In genomic region chr7:143093847-143094246, GRCm38 (mm10) we compare ENCODE assay signal across 23 mouse cellular contexts. TPM values are rescaled to one million over a fixed set of nuclear protein-coding genes. Genes with fewer than 3 reads are reported as not detected.
DNase-seq lines count a peak whose midpoint lies in the region; ATAC-seq and TF ChIP-seq lines count a peak whose summit lies in the region.
"Had no signal": no experiment of that assay in that cellular context is flagged by ENCODE, and none has a peak within 500 bp of the region (broad histone marks: within the 10 kb centered on the region; RNA-seq: fewer than 3 reads in every experiment).

No protein-coding gene starts in this region.

- WGBS in embryonic facial prominence, embryonic 13.5 days: 76% methylated on average over 3 of the region's 3 CpGs
- 82% methylated on average over 3 of the region's 3 CpGs for WGBS in embryonic facial prominence, embryonic 10.5 days
- WGBS in intestine, postnatal 0 days: 62% methylated on average over 3 of the region's 3 CpGs

- H3K9ac ChIP-seq in embryonic facial prominence, embryonic 13.5 days: 0 out of 2 replicates have a peak overlapping the region, but pooled peaks have one; percentile 11
- H3K9ac ChIP-seq in intestine, postnatal 0 days (ENCODE audit: low read depth, low read length): no peak overlapping the region

- peaks cover 10% of the 10 kb centered on the region for H3K4me1 ChIP-seq in embryonic facial prominence, embryonic 13.5 days
- 0 out of 2 replicates have a peak, but pooled peaks cover 5% of the 10 kb centered on the region for H3K4me1 ChIP-seq in embryonic facial prominence, embryonic 10.5 days
- H3K4me1 ChIP-seq in G1E (ENCODE audit: insufficient read depth, low read depth, low read length): no peaks in the 10 kb centered on the region
- no peaks in the 10 kb centered on the region for H3K4me1 ChIP-seq in intestine, postnatal 0 days (replicated peaks; ENCODE audit: control insufficient read depth, insufficient read depth, low read length)

- no peaks in the 10 kb centered on the region for H3K27me3 ChIP-seq in embryonic facial prominence, embryonic 13.5 days
- H3K27me3 ChIP-seq in embryonic facial prominence, embryonic 10.5 days (replicated peaks; ENCODE audit: low read depth, poor library complexity, severe bottlenecking): peaks cover 37% of the 10 kb centered on the region
- H3K27me3 ChIP-seq in G1E (ENCODE audit: insufficient read depth, low read length): peaks cover 20% of the 10 kb centered on the region
- H3K27me3 ChIP-seq in intestine, postnatal 0 days (replicated peaks; ENCODE audit: control insufficient read depth, insufficient read depth, low read length): no peaks in the 10 kb centered on the region
- H3K27me3 ChIP-seq: Patski had no signal

- no peaks in the 10 kb centered on the region for H3K9me3 ChIP-seq in embryonic facial prominence, embryonic 13.5 days
- no peaks in the 10 kb centered on the region for H3K9me3 ChIP-seq in embryonic facial prominence, embryonic 10.5 days
- no peaks in the 10 kb centered on the region for H3K9me3 ChIP-seq in G1E (replicated peaks)
- no peaks in the 10 kb centered on the region for H3K9me3 ChIP-seq in intestine, postnatal 0 days (ENCODE audit: control insufficient read depth)

- H3K36me3 ChIP-seq in embryonic facial prominence, embryonic 13.5 days: no peaks in the 10 kb centered on the region
- no peaks in the 10 kb centered on the region for H3K36me3 ChIP-seq in embryonic facial prominence, embryonic 10.5 days (replicated peaks)
- no peaks in the 10 kb centered on the region for H3K36me3 ChIP-seq in G1E (replicated peaks)
- H3K36me3 ChIP-seq in intestine, postnatal 0 days (ENCODE audit: control insufficient read depth, insufficient read depth): no peaks in the 10 kb centered on the region

- no peak for DNase-seq in embryonic facial prominence, embryonic 10.5 days (ENCODE audit: low spot score)
- peak; percentile 91 for DNase-seq in heart, adult 11 months
- DNase-seq in heart, adult 18-20 months: no peak
- peak; percentile 1 for DNase-seq in ovary, postnatal 10 days (ENCODE audit: low spot score)
- no peak for DNase-seq in ovary, postnatal 14 days (ENCODE audit: low spot score)
- DNase-seq in G1E (ENCODE audit: low spot score): no peak
- DNase-seq: adrenal gland, adult 2 months; adrenal gland, adult 8-10 months; adrenal gland, postnatal 10 days; adrenal gland, postnatal 14 days; adrenal gland, postnatal 25 days; adrenal gland, postnatal 36 days; B cell, adult 2 months; cerebellum, adult 11 months; cerebellum, adult 11-12 months; cerebellum, adult 18-20 months had no signal

- TF ChIP-seq CTCF in G1E (IDR thresholded peaks at IDR 0.05; ENCODE audit: low read depth, low read length): peak; percentile 0; the same call in 1 of the 2 replicates
- TF ChIP-seq CTCF in intestine, postnatal 0 days (IDR thresholded peaks at IDR 0.05; ENCODE audit: low read depth): no peak

- no peak for ATAC-seq in embryonic facial prominence, embryonic 13.5 days (ENCODE audit: insufficient number of reproducible peaks, insufficient read depth, low FRiP score, low TSS enrichment, low read depth)
- ATAC-seq in G1E (ENCODE audit: extremely low read depth, insufficient number of reproducible peaks, low FRiP score, poor library complexity, severe bottlenecking): no peak
- ATAC-seq in intestine, postnatal 0 days: no peak
- ATAC-seq: activated CD4-positive, CD25-positive, alpha-beta regulatory T cell, adult 4 months; CD4-positive, CD25-positive, alpha-beta regulatory T cell, adult 4 months; Patski had no signal

- H3K4me2 ChIP-seq in embryonic facial prominence, embryonic 13.5 days: no peak overlapping the region
- H3K4me2 ChIP-seq in intestine, postnatal 0 days (replicated peaks; ENCODE audit: low read depth): no peak overlapping the region

- no peak overlapping the region for H3K27ac ChIP-seq in embryonic facial prominence, embryonic 13.5 days
- no peak overlapping the region for H3K27ac ChIP-seq in embryonic facial prominence, embryonic 10.5 days (replicated peaks)
- no peak overlapping the region for H3K27ac ChIP-seq in intestine, postnatal 0 days (ENCODE audit: low read depth, low read length)

- H3K4me3 ChIP-seq in embryonic facial prominence, embryonic 13.5 days: no peak overlapping the region
- no peak overlapping the region for H3K4me3 ChIP-seq in embryonic facial prominence, embryonic 10.5 days
- no peak overlapping the region for H3K4me3 ChIP-seq in G1E (ENCODE audit: low read depth, low read length)
- H3K4me3 ChIP-seq in intestine, postnatal 0 days (ENCODE audit: low read depth, low read length): no peak overlapping the region

RNA-seq across cellular contexts. Expression of gene Trpm5, which starts 0.6 kb away (rescaled TPM):
- 7.7 and 9.8 TPM in 2 replicates for polyA plus RNA-seq in embryonic facial prominence, embryonic 13.5 days (2015; fragmentation: Nextera tagmentation; extraction: Ambion mirVana)
- polyA plus RNA-seq in embryonic facial prominence, embryonic 10.5 days (2016; fragmentation: Nextera tagmentation; extraction: Ambion mirVana): 0.60 and 0.77 TPM in 2 replicates
- total RNA-seq in heart, adult 18-20 months (2021): under 1 TPM in 1 of 2 experiments, not detected in 1; 0.10 TPM
- total RNA-seq in G1E (2014; fragmentation: Nextera tagmentation) (not detected in 2 replicates), G1E (2017) (0.12 and 0.33 TPM in 2 replicates)
- not detected in 2 replicates for polyA plus RNA-seq in G1E (2012)
- 0.97 and 1.3 TPM in 2 replicates for polyA plus RNA-seq in intestine, postnatal 0 days (2015; fragmentation: Nextera tagmentation; extraction: Ambion mirVana)
- polyA plus RNA-seq: activated CD4-positive, CD25-positive, alpha-beta regulatory T cell, adult 4 months; CD4-positive, CD25-positive, alpha-beta regulatory T cell, adult 4 months had no signal

RNA-seq across cellular contexts. Expression of gene Kcnq1, which starts 12.3 kb away (rescaled TPM):
- 0.69 and 0.84 TPM in 2 replicates for polyA plus RNA-seq in embryonic facial prominence, embryonic 13.5 days (2015; fragmentation: Nextera tagmentation; extraction: Ambion mirVana)
- polyA plus RNA-seq in embryonic facial prominence, embryonic 10.5 days (2016; fragmentation: Nextera tagmentation; extraction: Ambion mirVana): 1.0 and 1.5 TPM in 2 replicates
- total RNA-seq in heart, adult 18-20 months (2021): 10 to 100 TPM; 33.8 to 36.4 TPM
- not detected in 2 replicates for total RNA-seq in G1E (2014; fragmentation: Nextera tagmentation)
- total RNA-seq in G1E (2017): 0.12 TPM in 1 of 2 replicates, not detected in the other
- not detected in 2 replicates for polyA plus RNA-seq in G1E (2012)
- 10.5 and 13.8 TPM in 2 replicates for polyA plus RNA-seq in intestine, postnatal 0 days (2015; fragmentation: Nextera tagmentation; extraction: Ambion mirVana)
- total RNA-seq: CH12.LX had no signal
- polyA plus RNA-seq: activated CD4-positive, CD25-positive, alpha-beta regulatory T cell, adult 4 months; C2C12; CD4-positive, CD25-positive, alpha-beta regulatory T cell, adult 4 months had no signal

RNA-seq across cellular contexts. Expression of gene Tssc4, which starts 24.8 kb away (rescaled TPM):
- polyA plus RNA-seq in embryonic facial prominence, embryonic 13.5 days (2015; fragmentation: Nextera tagmentation; extraction: Ambion mirVana): 98.8 and 105 TPM in 2 replicates
- polyA plus RNA-seq in embryonic facial prominence, embryonic 10.5 days (2016; fragmentation: Nextera tagmentation; extraction: Ambion mirVana): 130 and 132 TPM in 2 replicates
- 10 to 100 TPM; 13.1 to 14.9 TPM for total RNA-seq in heart, adult 18-20 months (2021)
- 13.4 and 18.8 TPM in 2 replicates for total RNA-seq in G1E (2014; fragmentation: Nextera tagmentation)
- 25.0 and 36.3 TPM in 2 replicates for total RNA-seq in G1E (2017)
- 207 and 271 TPM in 2 replicates for polyA plus RNA-seq in G1E (2012)
- polyA plus RNA-seq in intestine, postnatal 0 days (2015; fragmentation: Nextera tagmentation; extraction: Ambion mirVana): 32.8 and 34.0 TPM in 2 replicates

RNA-seq across cellular contexts. Expression of gene Cd81, which starts 41.3 kb away (rescaled TPM):
- polyA plus RNA-seq in embryonic facial prominence, embryonic 13.5 days (2015; fragmentation: Nextera tagmentation; extraction: Ambion mirVana): 407 and 457 TPM in 2 replicates
- polyA plus RNA-seq in embryonic facial prominence, embryonic 10.5 days (2016; fragmentation: Nextera tagmentation; extraction: Ambion mirVana): 251 and 255 TPM in 2 replicates
- total RNA-seq in heart, adult 18-20 months (2021): 100 to 1,000 TPM; 410 to 413 TPM
- total RNA-seq in G1E (2014; fragmentation: Nextera tagmentation) (166 and 192 TPM in 2 replicates), G1E (2017) (185 and 191 TPM in 2 replicates)
- 152 and 187 TPM in 2 replicates for polyA plus RNA-seq in G1E (2012)
- polyA plus RNA-seq in intestine, postnatal 0 days (2015; fragmentation: Nextera tagmentation; extraction: Ambion mirVana): 212 and 216 TPM in 2 replicates

Comparison
In these comparisons a context has a peak if more than half of its experiments do, and no peak if none do; other contexts are left out.
1. DNase-seq: peak in heart, adult 11 months (single experiment) and ovary, postnatal 10 days (single experiment); none in embryonic facial prominence, embryonic 10.5 days (single experiment), heart, adult 18-20 months (0 of 2), ovary, postnatal 14 days (single experiment) and G1E (single experiment).